Mouse (Mus musculus): Measurements from ENCODE around the gene Lgr4.

DNA sequence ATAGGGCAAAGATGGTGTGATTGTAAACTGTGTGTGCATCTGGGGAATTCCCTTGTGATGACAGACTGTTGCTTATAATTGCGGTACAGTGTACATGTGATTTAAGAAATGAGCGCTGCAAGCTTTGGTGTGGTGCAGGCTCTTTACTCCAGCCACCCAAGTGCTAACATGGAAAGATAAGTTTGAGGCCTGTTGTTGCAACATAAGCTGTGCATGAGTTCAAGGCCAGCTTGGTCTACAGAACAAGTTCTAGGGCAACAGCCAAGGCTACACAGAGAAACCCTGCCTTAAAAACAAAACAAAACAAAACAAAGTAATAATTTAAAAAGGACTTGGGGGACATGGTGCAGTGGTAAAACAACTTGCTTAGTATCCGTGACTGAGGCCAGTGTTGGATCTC lies 17.7 kb downstream of the Lgr4 start:
- TF ChIP-seq CTCF (IDR thresholded peaks at IDR 0.05; ENCODE audit: low read depth) (no peak), EP300 (IDR thresholded peaks at IDR 0.05; ENCODE audit: low read depth) (no peak)
